Mouse (Mus musculus): Measurements from ENCODE around the gene Ankrd53.

Ankrd53 gene

DNA sequence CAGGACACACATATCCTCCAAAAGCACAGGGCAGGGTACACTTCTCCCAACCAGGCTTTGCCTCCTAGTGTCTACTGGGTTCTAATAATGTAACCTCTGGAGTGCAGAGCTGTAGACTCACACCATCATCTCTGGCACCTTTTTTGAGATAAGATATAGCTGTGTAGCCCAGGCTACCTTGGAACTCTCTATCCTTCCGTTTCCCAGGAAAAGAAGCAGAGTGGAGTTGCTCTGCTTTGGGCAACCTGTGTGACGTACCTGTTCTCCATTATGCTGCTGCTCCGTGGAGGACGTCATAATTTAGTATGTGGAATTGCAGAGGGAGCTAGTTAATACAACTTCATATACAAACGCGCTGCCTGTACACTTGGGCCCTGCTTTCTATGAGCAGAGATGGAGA lies at the start of gene Ankrd53:
Gene Ankrd53 (plus strand): TSS at position 301 of the 400 bp plus-strand sequence.
- DNase-seq: no peak

DNA sequence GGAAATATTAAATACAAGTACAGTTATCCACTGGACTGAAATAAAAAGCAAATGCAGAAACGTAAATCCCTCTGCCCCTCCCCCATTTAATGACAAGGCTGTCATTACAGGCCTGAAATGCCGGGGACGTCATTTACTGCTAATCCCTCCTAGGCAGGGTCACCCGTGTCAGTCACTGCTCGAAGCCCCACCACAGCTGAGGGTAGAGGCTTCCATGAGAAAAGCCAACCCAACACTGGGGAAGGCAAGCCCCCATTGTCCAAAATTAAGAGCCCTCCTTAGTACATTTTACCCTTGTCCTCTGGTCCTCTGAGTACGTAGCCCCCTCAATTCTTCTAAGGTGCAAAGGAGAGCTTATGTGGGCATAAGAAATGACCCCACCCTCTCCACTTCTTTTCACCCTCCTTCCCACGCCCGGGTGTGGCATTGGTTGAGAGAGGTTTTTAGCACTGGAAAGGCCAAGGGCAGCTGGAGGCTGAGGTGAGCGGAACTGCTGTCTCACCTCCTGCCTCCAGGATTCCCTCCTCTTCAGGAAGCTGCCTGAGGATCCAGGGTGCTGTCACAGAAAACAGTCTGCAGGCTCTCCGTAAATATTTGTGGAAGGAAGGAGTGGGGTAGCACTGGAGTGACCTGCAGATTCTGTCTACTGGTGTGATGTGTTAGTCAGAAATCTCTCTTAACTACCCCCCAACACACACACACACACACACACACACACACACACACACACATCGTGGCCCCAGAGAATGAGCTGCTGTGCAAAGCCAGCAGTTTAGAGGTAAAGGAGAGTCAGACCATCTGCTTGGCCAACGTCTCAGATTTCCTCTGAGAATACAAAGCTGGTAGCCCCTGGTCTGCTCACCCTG lies 48.9 kb upstream of the Ankrd53 start:
- no peak for DNase-seq

DNA sequence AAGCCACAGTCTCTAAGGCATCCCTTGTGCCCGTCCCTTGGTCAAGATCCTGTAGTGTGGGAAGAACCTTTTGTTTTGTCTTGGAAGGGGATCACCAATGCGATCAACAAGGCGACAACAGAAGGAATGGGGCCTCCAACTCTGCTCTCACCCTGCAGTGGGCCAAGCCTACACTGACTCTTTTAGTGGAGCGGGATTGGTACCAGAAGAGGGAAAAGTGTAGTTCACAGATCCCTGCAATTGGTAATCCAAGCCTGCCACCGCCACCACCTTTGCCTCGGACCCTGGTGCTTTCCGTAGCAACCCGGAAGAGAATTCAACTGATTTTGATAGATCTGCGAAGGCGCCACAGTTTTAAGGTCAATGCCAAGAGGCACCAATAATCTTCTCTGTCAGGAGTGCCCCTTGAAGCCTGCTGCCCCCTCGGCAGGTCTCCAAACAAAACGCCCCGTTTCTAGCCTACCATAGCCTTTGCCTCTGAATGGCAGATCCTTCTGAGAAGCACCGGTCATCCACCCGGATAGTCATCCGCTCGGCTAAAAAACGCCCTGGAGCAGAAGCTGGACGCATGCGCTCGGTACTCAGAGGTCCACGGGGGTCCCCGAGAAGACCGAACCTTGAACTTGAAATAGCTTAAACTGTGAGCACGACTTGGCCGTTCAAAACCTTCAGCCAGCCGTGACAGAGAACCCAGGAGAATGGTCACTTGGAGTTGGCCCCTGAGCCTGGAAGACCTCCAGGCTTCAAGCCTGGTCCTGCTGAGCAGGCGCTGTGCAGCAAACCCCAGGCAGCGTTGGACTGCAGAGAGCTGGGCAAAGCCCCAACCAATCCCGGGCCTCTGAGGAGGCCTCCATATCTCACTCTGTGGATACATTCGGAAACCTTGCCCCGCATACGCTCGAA lies 48.0 kb upstream of the Ankrd53 start:
- DNase-seq: no peak

DNA sequence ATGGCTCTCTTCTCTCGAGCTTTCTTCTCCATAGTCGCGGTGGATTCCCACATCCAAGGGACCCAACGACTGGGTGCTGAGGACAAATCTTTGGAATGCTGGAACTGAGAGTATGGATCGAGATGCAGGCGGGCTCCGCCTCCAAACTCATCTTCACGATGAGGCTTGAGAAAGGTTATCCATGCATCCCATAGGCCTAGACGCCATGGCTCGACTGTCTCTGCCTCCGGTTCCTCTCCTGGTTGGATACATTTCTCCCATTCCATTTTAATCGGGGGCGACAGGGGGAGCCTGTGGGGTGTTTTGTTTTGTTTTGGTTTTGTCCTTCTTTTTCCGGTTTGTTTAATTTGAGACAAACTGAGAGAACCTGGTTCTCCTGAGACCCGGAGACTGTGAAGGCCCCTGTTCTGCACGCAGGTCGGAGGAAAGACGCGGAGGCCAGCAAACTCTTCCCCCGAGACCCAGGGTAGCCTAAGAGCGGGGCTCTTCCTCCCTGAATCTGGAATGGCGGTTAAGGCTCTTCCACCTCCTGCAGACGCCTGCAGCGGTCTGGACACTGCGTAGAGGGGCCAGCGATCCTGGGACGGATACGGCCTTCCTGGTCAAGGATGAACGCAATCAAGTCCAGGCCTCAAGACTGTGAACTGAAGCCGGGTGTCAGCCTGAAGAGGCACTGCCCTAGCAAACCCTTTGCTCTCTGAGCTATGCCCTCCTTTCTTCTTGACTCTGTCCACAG lies 46.8 kb upstream of the Ankrd53 start:
- no peak for DNase-seq

DNA sequence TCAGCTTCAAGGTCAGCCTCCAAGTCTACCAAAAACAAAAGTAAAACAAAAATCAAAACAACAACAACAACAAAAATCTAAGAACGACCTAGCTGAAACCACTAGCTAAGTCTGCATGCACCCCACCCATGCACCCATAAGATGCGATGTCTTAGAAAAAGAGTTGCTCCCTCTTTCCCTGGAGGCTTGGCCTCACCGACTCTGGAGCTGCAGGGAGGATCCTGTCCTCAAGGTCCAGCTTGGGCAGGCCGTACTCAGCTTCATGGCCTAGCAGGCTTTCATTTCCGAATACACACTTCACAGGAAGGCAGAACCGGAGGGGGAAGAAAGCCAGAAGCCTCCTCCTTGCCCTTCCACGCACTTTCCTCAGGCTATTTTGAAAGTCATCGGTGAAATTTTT lies 45.4 kb upstream of the Ankrd53 start:
- DNase-seq: no peak

DNA sequence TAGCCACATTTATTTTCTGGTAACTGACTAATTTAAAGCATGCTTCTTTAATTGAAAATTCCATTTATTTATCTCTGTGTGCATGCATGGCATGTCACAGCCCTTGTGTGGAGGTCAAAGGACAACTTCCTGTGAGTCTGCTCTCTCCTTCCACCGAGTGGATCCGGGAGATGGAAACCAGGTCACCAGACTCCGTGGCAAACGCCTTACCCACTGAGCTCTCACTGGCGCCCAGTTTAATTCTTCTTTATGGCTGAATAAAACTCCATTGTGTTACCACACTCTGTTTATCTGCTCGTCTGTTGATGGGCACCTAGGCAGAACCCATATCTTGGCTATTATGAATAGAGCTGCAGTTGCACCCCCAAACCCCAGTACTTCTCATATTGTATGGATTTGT lies 39.9 kb upstream of the Ankrd53 start:
- no peak for DNase-seq

DNA sequence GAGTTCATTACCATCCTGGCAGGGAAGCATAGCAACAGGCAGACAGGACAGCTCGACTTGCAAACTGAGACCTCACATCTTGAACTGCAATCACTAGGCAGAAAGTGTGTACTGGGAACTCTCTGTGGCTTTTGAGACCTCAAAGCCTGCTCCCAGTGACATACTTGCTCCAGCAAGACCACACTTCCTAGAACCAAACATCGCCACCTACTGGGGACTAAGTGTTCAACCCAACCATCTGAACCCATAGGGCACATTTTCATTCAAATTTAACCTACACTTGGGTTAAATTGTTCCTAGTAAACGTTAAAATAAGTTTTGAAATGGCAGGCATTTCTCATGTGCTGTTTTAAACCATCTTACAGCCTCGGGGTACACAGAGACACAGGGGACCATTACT lies 35.3 kb upstream of the Ankrd53 start:
- DNase-seq: no peak

DNA sequence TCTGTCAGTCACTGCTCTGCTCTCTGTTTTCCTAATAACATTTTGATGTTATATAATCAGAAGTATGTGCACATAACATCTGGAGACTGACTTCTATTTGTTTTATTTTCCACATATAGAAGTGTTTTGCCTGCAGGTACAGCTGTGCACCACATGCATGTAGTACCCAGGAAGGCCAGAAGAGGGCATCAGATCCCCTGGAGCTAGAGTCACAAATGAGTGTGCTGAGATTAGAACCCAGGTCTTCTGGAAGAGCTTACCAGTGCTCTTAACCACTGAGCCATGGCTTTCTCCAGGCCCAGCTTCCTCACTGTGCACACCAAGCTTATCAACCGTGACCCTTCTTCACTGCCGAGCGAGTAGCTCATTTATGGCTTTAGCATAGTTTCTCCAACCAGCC lies 34.0 kb upstream of the Ankrd53 start:
- no peak for DNase-seq

DNA sequence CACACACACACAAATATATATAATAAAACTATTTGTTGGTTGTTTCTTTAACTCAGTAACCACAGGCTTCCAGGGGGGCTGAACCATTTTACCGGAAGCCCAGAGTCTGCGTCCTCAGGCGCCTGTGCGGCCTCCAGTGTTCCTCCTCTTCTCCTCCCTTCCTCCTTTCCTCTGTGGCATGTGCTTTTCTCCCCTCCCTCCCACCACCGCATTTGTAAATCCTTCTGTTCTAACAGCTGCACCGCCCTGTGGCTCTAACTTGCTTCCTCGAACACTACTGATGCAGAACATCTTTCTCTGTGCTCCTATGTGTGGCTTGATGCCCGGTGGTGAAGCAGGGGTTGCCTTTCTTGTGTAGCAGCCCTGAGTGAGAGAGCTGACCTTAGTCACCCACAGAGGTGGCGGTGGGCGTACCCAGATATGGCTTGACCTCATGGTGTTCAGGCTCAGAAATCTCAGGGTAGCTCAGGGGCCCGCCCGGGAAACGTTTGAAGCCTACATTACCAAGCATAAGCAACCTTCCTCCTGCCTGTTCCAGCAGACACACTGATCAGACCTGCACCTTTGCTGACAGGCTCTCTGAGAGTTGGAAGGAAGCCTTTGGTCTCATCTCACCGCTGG lies 33.0 kb upstream of the Ankrd53 start:
- DNase-seq: no peak

DNA sequence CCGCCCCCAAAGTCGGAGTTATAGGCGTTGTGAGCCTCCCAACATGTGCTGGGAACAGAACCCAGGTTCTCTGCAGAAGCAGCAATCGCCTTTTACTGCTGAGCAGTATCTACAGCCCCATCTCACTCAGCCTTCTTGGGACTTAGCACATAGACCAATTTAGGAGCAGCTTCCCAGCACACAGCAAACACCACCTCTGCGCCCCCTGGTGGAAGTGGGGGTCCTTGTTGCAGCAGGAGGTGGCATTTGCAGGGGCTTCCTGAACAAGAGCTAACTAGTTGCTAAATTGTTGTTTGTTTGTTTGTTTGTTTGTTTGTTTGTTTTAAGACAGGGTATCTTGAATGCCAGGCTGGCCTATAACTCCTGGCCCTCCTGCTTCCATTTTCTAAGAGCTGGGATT lies 31.3 kb upstream of the Ankrd53 start:
- DNase-seq: peak; percentile 78

DNA sequence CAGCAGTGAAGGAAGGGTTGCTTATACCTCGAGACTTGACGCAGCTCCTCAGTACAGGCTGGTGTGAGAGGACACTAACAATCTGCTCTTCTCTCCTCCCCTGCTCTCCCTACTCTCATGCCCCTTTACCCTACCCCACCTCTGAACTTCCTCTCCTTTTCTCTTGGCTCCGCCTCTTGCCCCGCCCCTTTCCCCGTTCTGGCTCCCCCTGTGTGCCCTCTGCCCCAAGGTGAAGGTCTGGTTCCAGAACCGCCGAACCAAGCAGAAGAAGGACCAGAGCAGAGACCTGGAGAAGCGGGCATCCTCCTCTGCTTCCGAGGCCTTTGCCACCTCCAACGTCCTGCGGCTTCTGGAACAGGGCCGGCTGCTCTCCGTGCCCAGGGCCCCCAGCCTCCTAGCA lies 25.1 kb upstream of the Ankrd53 start:
- DNase-seq: no peak

DNA sequence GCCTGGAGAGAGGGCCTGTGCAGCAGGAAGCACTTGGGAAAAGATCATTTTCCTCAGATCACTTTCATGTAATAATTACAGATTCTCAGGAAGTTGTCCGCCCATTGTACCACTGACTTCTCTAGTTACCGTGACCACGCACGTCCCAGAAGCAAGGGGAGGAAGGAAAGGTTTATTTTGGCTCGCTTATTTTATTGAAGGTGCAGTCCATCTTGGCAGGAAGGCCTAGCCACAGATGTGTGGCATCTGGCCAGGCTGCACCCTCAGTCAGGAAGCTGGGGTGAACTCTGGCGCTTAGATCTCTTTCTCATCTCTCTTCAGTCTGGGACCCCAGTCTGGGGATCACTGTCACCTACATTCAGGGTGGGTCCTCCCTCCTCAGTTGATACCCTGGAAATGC lies 23.8 kb upstream of the Ankrd53 start:
- DNase-seq: no peak

DNA sequence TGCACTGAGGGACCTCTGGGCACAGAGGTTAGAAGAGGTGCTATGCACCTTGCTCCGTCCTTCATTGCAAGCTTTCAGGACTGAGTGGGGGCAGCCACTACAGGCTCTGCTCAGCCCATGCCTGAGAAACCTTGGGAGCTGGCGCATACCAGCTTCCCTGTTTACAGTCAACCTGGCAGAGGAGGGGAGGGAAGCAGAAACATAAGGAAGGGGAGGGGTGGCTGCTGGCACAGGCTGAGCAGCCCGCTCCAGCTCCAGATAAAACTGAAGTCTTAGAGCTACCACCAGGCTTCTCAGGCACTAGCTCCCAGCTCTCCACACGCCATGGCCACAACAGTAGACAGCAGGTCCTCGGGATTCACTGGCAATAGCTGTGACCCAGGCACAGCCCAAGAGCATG lies 19.7 kb upstream of the Ankrd53 start, which contains the start of gene Atp6v1b1:
Gene Atp6v1b1 (plus strand): TSS at position 230 of the 400 bp plus-strand sequence.
- peak; percentile 64 for DNase-seq

DNA sequence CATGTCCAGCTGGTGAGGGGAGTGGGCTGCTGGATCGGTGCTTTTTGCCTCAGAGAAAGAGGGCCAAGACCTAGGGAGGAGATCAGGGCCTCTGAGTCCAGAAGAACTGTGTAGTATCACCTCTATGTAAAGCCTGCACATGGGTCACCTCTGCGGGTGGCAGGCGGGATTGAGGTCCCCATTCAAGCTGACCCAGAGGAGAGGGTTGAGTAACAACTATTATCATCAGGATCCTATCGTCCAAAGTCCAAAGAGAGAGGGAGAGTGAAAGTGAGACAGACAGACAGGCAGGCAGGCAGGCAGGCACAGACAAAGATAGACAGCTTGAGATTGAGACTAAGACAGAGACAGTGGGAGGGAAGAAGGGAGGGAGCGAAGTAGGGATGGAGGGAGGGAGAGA lies 19.2 kb upstream of the Ankrd53 start:
- no peak for DNase-seq

DNA sequence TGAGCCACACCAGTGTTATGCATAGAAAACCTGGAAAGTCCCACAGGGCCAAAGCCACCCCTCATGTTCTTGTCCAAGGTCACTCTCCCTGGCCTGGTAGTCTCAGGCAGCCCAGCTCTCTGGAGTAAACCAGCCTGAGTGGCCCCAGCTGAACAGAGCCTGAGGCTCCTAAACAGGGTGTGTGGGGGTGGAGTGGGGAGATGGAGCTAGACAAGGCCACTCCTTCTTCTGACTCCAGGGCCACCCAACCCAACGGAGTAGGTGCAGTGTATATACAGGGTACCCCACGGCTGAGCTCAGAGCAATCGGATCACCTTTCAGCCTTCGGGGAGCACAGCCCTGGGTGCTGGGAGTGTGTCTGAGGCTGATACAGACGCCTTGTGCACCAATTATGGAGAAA lies 18.3 kb upstream of the Ankrd53 start:
- peak; percentile 73 for DNase-seq

DNA sequence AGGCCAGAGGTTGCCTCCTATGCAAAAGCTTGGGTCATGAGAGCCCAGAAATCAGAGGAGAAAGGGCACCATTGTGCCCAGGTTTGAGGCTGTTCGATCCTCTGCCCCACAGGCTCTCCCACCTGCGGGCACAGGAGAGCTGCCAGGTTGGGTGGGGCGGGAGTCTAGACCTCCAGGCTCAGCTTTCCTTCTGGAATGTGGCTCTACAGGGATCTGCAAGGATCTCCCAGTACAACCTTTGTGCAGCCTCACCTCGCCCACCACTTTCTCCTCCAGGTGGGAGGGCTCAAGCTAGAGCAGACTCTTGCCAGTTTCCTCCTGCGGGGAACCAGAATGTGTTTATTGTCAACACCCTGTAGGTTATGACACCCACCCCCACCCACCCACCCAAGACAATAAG lies 17.9 kb upstream of the Ankrd53 start:
- peak; percentile 33 for DNase-seq

DNA sequence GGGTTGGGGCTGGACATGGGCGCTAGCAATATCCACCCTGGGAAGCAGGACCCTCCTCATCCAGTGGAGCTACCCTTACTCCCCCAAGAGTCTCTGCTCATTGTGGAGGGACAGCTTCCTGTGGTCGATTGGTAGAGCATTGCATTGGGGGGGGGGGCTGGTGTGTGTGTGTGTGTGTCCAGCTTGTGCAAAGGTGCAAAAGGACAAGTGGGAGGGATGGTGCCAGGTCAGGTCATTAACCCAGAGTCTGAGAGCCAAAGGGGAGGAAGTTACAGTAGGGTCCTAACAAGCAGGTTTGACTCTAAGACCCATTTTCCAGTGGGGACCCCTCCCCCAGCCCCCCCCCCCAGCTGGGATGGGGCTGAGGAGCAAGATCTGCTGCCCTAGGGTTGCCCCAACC lies 17.0 kb upstream of the Ankrd53 start:
- DNase-seq: no peak

DNA sequence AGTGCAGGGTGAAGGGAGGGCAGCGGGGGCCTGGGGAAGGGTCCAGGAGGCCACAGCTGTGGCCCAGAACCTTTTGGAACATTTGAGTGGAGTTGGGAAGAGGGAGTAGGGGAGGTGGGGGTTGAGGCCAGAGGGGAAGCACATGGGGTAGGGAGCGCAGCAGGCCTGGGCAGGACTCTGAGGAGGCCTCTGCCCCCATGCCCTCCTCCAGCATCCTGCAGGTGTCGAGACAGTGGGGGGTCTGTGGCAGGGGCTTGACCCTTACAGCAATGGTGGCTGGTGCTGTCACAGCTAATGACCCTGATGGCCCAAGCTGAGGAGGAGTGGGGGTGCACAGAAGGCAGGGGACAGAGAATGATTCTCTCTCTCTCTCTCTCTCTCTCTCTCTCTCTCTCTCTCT lies 13.2 kb upstream of the Ankrd53 start:
- no peak for DNase-seq

DNA sequence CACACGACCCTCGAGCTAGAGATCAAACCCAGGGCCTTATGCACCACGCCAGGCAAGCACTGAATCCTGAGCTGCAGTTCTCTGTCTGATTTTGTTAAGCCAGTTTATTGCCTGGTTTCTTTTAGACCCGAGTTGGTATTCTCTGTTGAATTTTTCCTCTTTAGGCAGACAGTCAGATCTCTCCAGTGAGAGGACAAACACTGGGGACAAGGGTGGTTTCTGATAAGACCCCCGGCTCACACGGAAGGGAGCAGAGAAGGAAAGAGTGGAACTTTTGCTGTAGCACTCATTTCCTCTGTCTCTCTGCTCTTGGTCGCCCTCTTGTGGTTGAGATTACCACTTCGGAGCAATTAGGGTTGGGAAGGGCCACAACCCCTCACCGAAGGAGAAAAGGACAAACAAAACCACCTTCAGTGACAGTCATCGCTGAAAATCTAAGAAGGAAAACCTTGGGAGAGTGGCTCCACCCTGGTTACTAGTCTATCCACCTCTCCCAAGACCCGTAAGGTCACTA lies 12.2 kb upstream of the Ankrd53 start:
- peak; percentile 65 for DNase-seq

DNA sequence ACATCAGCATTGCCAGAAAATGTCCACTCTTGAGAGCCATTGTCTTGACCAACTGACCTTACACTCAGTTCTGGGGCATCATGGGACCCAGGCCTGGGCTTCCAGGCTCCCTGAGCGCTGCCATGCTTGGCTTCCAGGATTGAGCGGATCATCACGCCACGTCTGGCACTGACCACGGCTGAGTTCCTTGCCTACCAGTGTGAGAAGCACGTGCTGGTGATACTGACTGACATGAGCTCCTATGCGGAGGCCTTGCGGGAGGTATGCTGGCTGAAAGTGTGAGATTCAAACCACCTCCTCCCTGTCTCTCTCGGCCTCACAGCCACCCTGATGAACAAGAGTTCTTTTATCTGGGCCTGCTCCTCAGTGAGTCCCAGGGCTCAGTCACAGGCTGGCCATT lies 6.4 kb upstream of the Ankrd53 start:
- no peak for DNase-seq

DNA sequence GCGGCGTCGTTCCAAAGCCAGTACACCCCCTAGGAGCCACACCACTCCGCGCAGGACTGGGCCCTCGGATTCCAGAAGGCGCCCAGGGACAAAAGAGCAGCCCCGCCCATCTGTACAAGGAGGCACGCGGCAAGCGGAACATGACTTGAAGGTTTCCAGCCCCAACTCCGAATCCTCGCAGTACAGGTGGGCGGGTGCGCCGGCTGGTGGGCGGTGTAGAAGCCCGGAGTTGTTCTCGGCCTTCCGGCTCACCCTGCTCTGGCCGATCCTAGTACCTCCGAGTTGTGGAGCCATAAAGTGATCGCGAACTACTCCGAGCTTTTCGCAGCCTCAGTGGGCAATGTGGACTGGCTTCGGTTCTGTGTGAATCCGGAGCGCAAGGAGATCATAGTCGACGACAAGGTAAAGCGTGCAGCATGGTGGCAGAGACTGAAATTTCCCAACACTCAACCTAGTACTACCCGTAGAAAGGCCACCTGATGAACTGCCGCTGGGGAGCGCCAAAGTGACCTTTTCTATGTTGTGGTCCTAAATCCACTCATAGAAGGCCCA lies 512 bp downstream of the Ankrd53 start:
- DNase-seq: peak; percentile 62

DNA sequence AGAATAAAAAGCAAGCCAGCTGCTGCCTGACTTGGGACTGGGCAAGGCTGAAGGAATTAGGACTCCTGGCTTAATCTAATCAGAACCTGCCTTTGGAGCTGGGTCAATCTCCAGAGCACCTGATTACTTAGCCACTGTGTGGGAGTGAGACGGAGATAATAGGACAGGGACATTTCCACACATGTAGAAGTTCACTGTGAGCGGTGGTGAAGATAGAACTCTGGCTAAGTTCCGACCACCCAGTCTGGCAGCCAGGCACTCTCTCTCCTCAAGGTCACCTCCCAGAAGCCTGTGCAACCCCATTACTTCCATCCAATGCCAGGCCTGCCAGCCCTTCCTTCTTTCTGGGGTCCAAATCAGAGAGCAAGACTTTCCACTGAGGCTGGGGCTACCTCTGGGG lies 4.5 kb downstream of the Ankrd53 start:
- no peak for DNase-seq
